Mouse (Mus musculus) stomach, embryonic 15.5 days (tissue): Measurements from ENCODE around the gene Teddm1b. TPM values are rescaled to one million over a fixed set of nuclear protein-coding genes. Genes with fewer than 3 reads are reported as not detected.

Experiments
- ATAC-seq: fragments of 200-750 bp; cut with Nextera tagmentation; 2 replicates; pipeline ENCODE4 v1.8.0; 2017; ENCODE audit warnings: low read depth, moderate number of reproducible peaks, moderate TSS enrichment; ENCODE audit not compliant: insufficient read depth, low FRiP score
- H3K27ac ChIP-seq: fragments of 300-500 bp; sonication (generic); 2 replicates; pipeline ENCODE4 v1.5.1; 2015; ENCODE audit warnings: mild to moderate bottlenecking, inconsistent platforms
- H3K27me3 ChIP-seq: fragments of 300-500 bp; sonication (generic); replicated peaks from 2 replicates; pipeline ENCODE4 v1.6.1; 2015; ENCODE audit warnings: inconsistent platforms
- H3K36me3 ChIP-seq: fragments of 300-500 bp; sonication (generic); 2 replicates; pipeline ENCODE4 v1.6.1; 2015; ENCODE audit warnings: inconsistent platforms
- H3K4me1 ChIP-seq: fragments of 300-500 bp; sonication (generic); 2 replicates; pipeline ENCODE4 v1.6.1; 2015; ENCODE audit warnings: inconsistent platforms
- H3K4me2 ChIP-seq: fragments of 300-500 bp; sonication (generic); 2 replicates; pipeline ENCODE4 v1.6.1; 2015; ENCODE audit warnings: mild to moderate bottlenecking, inconsistent platforms
- H3K4me3 ChIP-seq: fragments of 300-500 bp; sonication (generic); replicated peaks from 2 replicates; pipeline ENCODE4 v1.5.1; 2015; ENCODE audit warnings: inconsistent platforms
- H3K9ac ChIP-seq: fragments of 300-500 bp; sonication (generic); 2 replicates; pipeline ENCODE4 v1.6.1; 2015; ENCODE audit warnings: inconsistent platforms
- H3K9me3 ChIP-seq: fragments of 300-500 bp; sonication (generic); 2 replicates; pipeline ENCODE4 v1.6.1; 2016; ENCODE audit warnings: inconsistent platforms
- WGBS: fragments of 180-500 bp; shearing (Covaris S2); methylation state at CpG from one replicate; pipeline ENCODE4 v1.1.7; 2015; 5-methylcytosine and 5-hydroxymethylcytosine counted together
- polyA plus RNA-seq: library from polyadenylated mRNA; unstranded; fragments of >200 nt; fragmentation: Nextera tagmentation; extraction: Ambion mirVana; gene quantifications from 2 replicates; pipeline ENCODE4 v1.2.1, GENCODE M21; 2015

Gene Teddm1b
- polyA plus RNA-seq, 1 experiment from 2014 or later, result 0.26 TPM

DNA sequence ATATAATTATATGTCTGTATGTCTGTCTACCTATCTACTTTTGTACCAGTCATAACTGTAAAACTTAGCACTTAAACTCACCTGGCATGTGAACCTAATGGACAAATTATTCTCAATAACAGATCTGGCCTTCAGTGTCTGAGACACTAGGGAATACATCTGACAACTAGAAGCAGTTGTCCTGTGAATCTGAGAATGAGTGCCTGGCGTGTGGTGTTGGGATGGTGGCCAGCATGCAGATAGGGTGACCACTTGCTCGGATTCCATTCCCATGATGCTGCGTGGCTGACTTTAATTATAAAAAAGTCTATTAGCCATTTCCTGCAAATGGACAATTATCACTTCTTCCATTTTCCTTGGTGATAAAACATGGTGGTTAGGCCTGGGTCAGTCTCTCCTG is 31.7 kb downstream of the Teddm1b start:
- no peak for ATAC-seq
- H3K4me3 ChIP-seq, result no peak overlapping the region
- peaks cover 37% of the 10 kb centered on the region for H3K36me3 ChIP-seq
- no peaks in the 10 kb centered on the region for H3K27me3 ChIP-seq
- H3K9ac ChIP-seq, result no peak overlapping the region
- H3K27ac ChIP-seq, result no peak overlapping the region
- 90% methylated on average over 3 of the region's 3 CpGs for WGBS
- no peaks in the 10 kb centered on the region for H3K9me3 ChIP-seq
- peaks cover 9% of the 10 kb centered on the region for H3K4me1 ChIP-seq
- H3K4me2 ChIP-seq, result no peak overlapping the region

DNA sequence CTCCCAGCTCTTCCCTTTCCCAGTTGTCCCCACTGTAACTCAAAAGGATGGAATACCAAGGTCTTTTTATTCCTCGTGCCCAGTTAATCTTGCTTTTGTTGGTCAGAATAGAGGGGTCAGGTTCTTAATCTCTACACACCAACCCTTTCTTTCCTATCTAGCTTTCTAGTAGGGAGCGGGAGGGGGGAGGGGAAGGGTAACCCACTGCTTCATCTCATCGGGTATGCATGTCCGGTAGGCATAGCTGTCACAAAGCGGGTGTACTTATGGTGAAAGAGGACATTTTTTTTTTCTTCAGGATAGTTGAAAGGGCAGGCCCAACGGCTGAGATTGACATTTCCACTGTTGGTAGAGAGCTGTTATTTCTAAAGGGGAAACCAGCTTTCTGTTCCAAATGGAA is 34.1 kb downstream of the Teddm1b start:
- Histone ChIP-seq H3K27ac (no peak overlapping the region), H3K9ac (no peak overlapping the region), H3K4me3 (no peak overlapping the region), H3K9me3 (no peaks in the 10 kb centered on the region), H3K36me3 (peaks cover 37% of the 10 kb centered on the region), H3K4me1 (no peaks in the 10 kb centered on the region), H3K4me2 (no peak overlapping the region), H3K27me3 (no peaks in the 10 kb centered on the region)
- no peak for ATAC-seq
- WGBS, result 81% methylated on average over 6 of the region's 6 CpGs

DNA sequence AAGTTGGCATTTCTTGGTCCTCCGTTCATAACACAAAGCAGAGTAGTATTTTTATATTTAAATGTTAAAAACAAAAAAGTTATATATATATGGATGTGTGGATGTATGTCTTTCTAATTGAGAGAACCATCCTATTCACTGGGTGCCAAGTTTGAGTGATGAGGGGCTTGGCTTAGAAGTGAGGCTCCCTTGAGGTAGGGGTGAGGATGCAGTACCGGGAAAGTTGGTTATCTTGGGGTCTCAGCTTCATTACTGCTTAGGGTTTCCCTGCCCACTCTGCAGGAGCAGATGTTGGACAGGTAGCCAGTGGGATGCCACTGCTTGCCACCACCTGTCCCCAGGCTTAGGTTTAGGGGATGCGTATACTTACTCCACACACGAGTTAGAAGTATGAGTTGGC is 34.6 kb downstream of the Teddm1b start:
- ATAC-seq, result no peak
- H3K4me2 ChIP-seq, result no peak overlapping the region
- 79% methylated on average over 4 of the region's 4 CpGs for WGBS
- H3K9ac ChIP-seq, result no peak overlapping the region
- no peak overlapping the region for H3K27ac ChIP-seq
- H3K9me3 ChIP-seq, result no peaks in the 10 kb centered on the region
- no peak overlapping the region for H3K4me3 ChIP-seq
- H3K27me3 ChIP-seq, result no peaks in the 10 kb centered on the region
- H3K36me3 ChIP-seq, result peaks cover 33% of the 10 kb centered on the region
- H3K4me1 ChIP-seq, result no peaks in the 10 kb centered on the region

DNA sequence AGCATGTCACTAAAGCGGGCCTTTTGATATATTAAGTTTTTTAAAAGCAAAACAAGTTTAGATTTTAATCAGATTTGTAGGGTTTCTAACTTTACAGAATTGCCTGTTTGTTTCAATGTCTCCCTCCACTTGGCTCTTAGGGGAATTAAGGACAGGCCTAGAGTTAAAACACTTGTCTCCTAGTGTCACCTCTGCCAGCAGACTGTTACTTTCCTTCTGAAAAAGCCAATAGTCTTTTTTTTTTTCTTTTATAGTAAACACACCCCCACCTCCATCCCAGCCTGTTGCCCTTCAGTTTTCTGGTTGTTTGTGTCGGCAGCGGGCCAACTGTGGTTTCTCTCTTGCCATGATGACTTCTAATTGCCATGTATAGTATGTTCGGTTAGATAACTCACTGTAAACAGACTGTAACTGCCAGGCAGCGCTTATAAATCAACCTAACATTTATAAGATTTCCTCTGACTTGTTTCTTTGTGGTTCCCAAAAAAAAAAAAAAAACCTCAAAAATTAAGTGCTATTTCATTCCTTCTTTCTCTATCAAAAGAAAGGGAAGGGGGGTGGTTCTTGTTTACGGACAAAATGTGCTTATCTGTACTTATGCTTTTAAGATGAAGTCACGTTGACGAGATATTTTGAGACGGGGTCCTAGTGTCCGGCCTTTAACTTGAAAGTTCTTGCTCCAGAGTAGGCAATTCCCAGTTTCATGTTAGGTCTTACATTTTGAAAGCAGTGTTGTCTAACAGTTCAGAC is 35.2 kb downstream of the Teddm1b start:
- Histone ChIP-seq H3K4me1 (no peaks in the 10 kb centered on the region), H3K4me2 (no peak overlapping the region), H3K27me3 (no peaks in the 10 kb centered on the region), H3K4me3 (no peak overlapping the region), H3K27ac (no peak overlapping the region), H3K9me3 (no peaks in the 10 kb centered on the region), H3K9ac (no peak overlapping the region), H3K36me3 (peaks cover 29% of the 10 kb centered on the region)
- 65% methylated on average over 10 of the region's 10 CpGs for WGBS
- no peak for ATAC-seq

DNA sequence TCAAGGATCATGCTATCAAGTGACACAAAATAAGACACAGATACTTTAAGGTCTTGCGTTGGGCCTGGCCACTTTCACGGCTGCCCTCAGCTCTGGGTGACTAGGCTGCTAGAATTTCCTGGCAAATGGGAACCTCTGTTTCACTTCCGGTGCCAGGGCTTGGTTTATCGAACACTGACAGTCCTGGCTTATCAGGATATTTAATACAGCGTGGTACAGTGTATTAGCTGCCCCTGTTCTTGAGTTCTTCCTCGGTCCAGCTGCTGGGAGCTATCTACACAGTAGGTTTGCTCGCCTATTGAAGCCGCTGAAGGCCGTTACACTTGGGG is 35.8 kb downstream of the Teddm1b start:
- no peak overlapping the region for H3K4me2 ChIP-seq
- H3K27me3 ChIP-seq, result no peaks in the 10 kb centered on the region
- no peaks in the 10 kb centered on the region for H3K4me1 ChIP-seq
- no peak overlapping the region for H3K9ac ChIP-seq
- ATAC-seq, result no peak
- peaks cover 27% of the 10 kb centered on the region for H3K36me3 ChIP-seq
- 85% methylated on average over 9 of the region's 9 CpGs for WGBS
- H3K4me3 ChIP-seq, result no peak overlapping the region
- no peaks in the 10 kb centered on the region for H3K9me3 ChIP-seq
- H3K27ac ChIP-seq, result no peak overlapping the region

DNA sequence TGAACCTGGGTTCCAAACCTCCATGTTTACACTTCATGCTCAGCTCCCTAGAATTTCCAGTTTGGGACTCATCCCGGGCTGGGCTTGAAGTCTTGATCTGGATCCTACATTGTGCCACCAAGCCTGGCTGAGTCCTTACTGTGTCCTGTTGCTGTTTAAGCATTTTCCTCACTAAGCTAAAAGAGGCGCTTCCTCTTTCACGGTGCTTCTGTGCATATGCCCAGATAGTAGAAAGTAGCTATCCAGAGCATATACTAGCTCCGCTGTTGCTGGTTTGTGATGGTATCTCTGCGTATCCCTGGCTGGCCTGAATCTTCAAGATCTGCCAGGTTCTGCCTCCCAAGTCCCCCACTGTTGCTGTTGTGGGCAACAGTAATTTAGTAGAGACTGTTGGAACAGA is 36.3 kb downstream of the Teddm1b start:
- no peak overlapping the region for H3K27ac ChIP-seq
- 79% methylated on average over 5 of the region's 5 CpGs for WGBS
- H3K9ac ChIP-seq, result no peak overlapping the region
- no peaks in the 10 kb centered on the region for H3K9me3 ChIP-seq
- peaks cover 23% of the 10 kb centered on the region for H3K36me3 ChIP-seq
- H3K4me3 ChIP-seq, result no peak overlapping the region
- no peak for ATAC-seq
- no peaks in the 10 kb centered on the region for H3K4me1 ChIP-seq
- H3K27me3 ChIP-seq, result no peaks in the 10 kb centered on the region
- H3K4me2 ChIP-seq, result no peak overlapping the region

DNA sequence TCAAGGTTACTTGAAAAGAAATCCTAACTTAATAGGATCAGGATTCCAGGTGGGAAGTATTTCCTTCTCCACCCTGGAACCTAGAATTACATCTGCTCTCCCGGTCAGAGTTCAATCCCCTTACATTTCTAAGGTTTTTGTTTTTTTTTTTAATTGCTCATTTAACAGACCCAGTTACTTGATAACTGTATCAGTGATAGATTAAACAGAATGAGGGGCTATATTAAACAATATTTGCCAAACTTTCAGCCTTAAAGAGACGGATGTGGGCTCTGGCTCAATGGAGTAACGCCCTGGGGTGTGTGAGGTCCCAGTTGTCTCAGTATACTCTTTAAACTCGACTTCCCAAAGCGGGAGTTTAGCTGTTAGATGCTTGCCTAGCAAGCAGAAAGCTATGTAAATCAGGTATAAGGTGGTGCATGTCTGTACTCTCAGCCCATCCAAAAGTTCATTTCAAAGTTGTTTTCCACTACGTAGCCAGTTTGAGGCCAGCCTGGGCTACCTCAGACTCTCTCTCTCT is 37.2 kb downstream of the Teddm1b start:
- Histone ChIP-seq H3K27me3 (no peaks in the 10 kb centered on the region), H3K36me3 (peaks cover 16% of the 10 kb centered on the region), H3K4me2 (no peak overlapping the region), H3K4me1 (no peaks in the 10 kb centered on the region), H3K4me3 (no peak overlapping the region), H3K9me3 (no peaks in the 10 kb centered on the region), H3K27ac (no peak overlapping the region), H3K9ac (no peak overlapping the region)
- WGBS, result 66% methylated on average over 6 of the region's 6 CpGs
- no peak for ATAC-seq

DNA sequence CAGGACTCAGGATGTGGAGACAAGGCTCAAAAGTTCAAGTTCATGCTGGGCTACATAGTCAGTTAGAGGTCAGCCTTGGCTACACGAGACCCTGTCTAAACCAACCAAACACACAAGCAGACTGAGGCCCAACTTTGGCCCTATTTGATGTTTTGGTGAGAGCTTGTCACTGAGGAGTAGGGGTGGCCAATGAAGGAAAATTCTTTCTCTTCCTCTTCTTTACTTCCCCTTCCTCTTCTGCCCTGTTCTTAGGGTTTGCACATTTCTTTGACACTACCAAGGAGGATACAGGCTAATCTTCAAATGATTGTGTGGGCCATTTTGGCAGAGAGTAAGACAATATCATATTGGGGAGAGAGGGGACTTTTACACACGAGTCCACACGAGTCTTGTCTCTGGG is 39.7 kb downstream of the Teddm1b start:
- WGBS, result 69% methylated on average over 3 of the region's 3 CpGs
- Histone ChIP-seq H3K36me3 (no peaks in the 10 kb centered on the region), H3K27me3 (no peaks in the 10 kb centered on the region), H3K27ac (no peak overlapping the region), H3K4me2 (no peak overlapping the region), H3K4me1 (no peaks in the 10 kb centered on the region), H3K4me3 (no peak overlapping the region), H3K9me3 (no peaks in the 10 kb centered on the region), H3K9ac (no peak overlapping the region)
- ATAC-seq, result no peak

DNA sequence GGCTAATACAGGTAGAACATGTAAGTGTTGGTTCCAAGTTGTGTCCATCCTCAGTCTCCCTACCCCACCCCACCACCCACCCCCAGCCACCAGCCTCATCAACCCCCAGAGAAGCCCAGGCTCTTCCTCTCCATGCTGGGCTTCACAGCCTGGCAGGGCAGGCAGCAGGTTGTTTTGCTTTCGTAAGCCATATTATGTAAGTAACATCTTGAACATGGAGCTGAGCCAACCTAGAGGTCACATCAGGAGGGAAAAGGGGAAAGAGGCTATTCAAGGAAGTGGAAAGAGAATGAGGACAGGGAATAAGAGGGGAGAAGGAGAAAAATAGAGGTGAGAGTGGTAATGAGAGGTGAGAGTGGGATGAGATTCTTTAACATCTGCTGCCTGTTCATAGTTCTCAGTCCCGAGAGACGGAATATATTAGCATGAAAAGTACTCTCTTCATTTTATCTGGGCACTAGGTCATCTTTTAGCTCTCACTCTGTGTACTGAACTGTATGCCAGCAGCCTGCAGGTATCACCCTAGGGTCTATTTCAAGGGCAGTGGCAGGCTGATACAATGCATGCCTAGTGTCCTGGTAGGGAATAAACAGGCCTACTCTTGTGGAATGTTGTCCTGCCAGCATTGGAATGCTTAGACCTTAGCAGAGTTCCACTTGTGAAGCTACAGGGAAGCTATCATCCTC is 44.5 kb downstream of the Teddm1b start:
- H3K27ac ChIP-seq, result no peak overlapping the region
- no peak overlapping the region for H3K4me3 ChIP-seq
- ATAC-seq, result no peak
- no peaks in the 10 kb centered on the region for H3K4me1 ChIP-seq
- no peaks in the 10 kb centered on the region for H3K36me3 ChIP-seq
- no peak overlapping the region for H3K9ac ChIP-seq
- 78% methylated on average over 3 of the region's 3 CpGs for WGBS
- no peak overlapping the region for H3K4me2 ChIP-seq
- H3K9me3 ChIP-seq, result no peaks in the 10 kb centered on the region
- H3K27me3 ChIP-seq, result no peaks in the 10 kb centered on the region

DNA sequence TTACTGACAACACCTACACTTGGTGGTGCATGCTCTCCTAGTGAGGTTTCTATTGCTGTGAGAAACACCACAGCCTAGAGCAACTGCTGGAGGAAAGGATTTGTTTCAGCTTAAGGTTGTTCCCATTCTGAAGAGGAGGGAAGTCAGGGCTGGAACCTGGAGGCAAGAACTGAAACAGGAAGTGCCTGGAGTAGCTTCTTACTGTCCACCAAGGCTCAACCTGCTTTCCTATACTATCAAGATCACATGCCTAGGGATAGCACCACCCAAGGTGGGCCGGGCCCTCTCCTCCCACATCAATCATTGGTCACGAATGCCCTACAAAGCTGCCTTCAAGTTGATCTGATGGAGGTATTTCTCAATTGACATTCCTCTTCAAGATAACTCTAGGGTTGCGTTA is 47.5 kb downstream of the Teddm1b start:
- Histone ChIP-seq H3K4me1 (no peaks in the 10 kb centered on the region), H3K9me3 (no peaks in the 10 kb centered on the region), H3K9ac (no peak overlapping the region), H3K27ac (no peak overlapping the region), H3K4me2 (no peak overlapping the region), H3K27me3 (no peaks in the 10 kb centered on the region), H3K36me3 (no peaks in the 10 kb centered on the region), H3K4me3 (no peak overlapping the region)
- ATAC-seq, result no peak
- WGBS, result 88% methylated on average over 3 of the region's 3 CpGs

DNA sequence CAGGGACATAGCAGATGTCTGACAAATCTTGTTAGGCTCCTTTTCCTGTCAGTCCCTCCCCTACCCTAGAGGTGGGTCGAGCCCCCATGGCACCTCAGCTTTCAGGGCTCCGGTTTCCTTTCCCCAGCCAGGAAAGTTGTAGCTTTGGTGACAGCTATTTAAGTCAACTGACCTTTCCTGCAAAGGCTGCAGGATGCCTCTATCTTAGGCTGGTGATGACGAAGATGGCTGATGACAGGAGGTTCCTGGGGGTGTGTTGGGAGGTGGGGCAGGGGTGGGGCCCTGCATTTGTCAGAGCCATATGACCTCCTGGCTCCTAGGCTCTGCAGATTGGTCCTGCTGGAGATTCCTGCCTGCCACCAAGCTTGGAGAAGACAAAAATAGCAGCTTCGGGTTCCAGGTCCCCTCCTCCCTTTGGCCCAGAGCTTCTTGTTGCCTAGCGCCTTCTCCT is 48.5 kb downstream of the Teddm1b start:
- Histone ChIP-seq H3K4me1 (no peaks in the 10 kb centered on the region), H3K4me2 (no peak overlapping the region), H3K36me3 (no peaks in the 10 kb centered on the region), H3K9me3 (no peaks in the 10 kb centered on the region), H3K27me3 (no peaks in the 10 kb centered on the region), H3K4me3 (no peak overlapping the region), H3K9ac (no peak overlapping the region), H3K27ac (no peak overlapping the region)
- WGBS, result 31% methylated on average over 5 of the region's 5 CpGs
- no peak for ATAC-seq
